Mouse (Mus musculus): ENCODE measurements around the gene E130114P18Rik. TPM values are rescaled to one million over a fixed set of nuclear protein-coding genes. Genes with fewer than 3 reads are reported as not detected.

Gene E130114P18Rik
- total RNA-seq, 4 experiments from 2014 or later = 0.23 to 0.41 TPM; not detected in 2

- no peak for DNase-seq (ENCODE audit: low spot score)
These were observed 116.1 kb downstream of the E130114P18Rik start for GRCm38 (mm10) chr4:97661611-97662273.

- DNase-seq (ENCODE audit: low spot score) = peak; percentile 21
These were observed 120.3 kb downstream of the E130114P18Rik start for GRCm38 (mm10) chr4:97657586-97657985.

- DNase-seq (ENCODE audit: low spot score) = no peak
These were observed 128.3 kb downstream of the E130114P18Rik start for GRCm38 (mm10) chr4:97649626-97650015.

GRCm38 (mm10) chr4:97648825-97649625 is 128.9 kb downstream of the E130114P18Rik start:
- peak; percentile 40 for DNase-seq (ENCODE audit: low spot score)

GRCm38 (mm10) chr4:97648436-97648707 is 129.5 kb downstream of the E130114P18Rik start:
- no peak for DNase-seq (ENCODE audit: low spot score)

GRCm38 (mm10) chr4:97647700-97648435 is 130.0 kb downstream of the E130114P18Rik start:
- peak; percentile 29 for DNase-seq (ENCODE audit: low spot score)

GRCm38 (mm10) chr4:97647236-97647635 is 130.6 kb downstream of the E130114P18Rik start:
- DNase-seq (ENCODE audit: low spot score) = no peak

- DNase-seq (ENCODE audit: low spot score) = no peak
These were observed 137.5 kb downstream of the E130114P18Rik start for GRCm38 (mm10) chr4:97640385-97640784.

GRCm38 (mm10) chr4:97636569-97636968 is 141.3 kb downstream of the E130114P18Rik start:
- no peak for DNase-seq (ENCODE audit: low spot score)

- no peak for DNase-seq (ENCODE audit: low spot score)
These were observed 142.1 kb downstream of the E130114P18Rik start for GRCm38 (mm10) chr4:97635757-97636292.

GRCm38 (mm10) chr4:97635296-97635755 is 142.6 kb downstream of the E130114P18Rik start:
- DNase-seq (ENCODE audit: low spot score) = no peak

- DNase-seq (ENCODE audit: low spot score) = no peak
These were observed 148.8 kb downstream of the E130114P18Rik start for GRCm38 (mm10) chr4:97628881-97629605.

GRCm38 (mm10) chr4:97626002-97626720 is 151.7 kb downstream of the E130114P18Rik start:
- no peak for DNase-seq (ENCODE audit: low spot score)

- no peak for DNase-seq (ENCODE audit: low spot score)
These were observed 154.7 kb downstream of the E130114P18Rik start for GRCm38 (mm10) chr4:97623165-97623564.

GRCm38 (mm10) chr4:97621731-97622130 is 156.1 kb downstream of the E130114P18Rik start:
- no peak for DNase-seq (ENCODE audit: low spot score)

GRCm38 (mm10) chr4:97620409-97620808 is 157.5 kb downstream of the E130114P18Rik start:
- DNase-seq (ENCODE audit: low spot score) = no peak

- no peak for DNase-seq (ENCODE audit: low spot score)
These were observed 159.1 kb downstream of the E130114P18Rik start for GRCm38 (mm10) chr4:97618668-97619373.

GRCm38 (mm10) chr4:97615031-97615430 is 162.8 kb downstream of the E130114P18Rik start:
- DNase-seq (ENCODE audit: low spot score) = no peak

GRCm38 (mm10) chr4:97611251-97611847 is 166.5 kb downstream of the E130114P18Rik start:
- DNase-seq (ENCODE audit: low spot score) = peak; percentile 40
